Mouse (Mus musculus): ENCODE results near the gene Cadps2. TPM values are rescaled to one million over a fixed set of nuclear protein-coding genes. Genes with fewer than 3 reads are reported as not detected.

Gene Cadps2
- total RNA-seq, 4 experiments from 2014 or later, result 0.12 to 0.58 (median 0.40) TPM

DNA sequence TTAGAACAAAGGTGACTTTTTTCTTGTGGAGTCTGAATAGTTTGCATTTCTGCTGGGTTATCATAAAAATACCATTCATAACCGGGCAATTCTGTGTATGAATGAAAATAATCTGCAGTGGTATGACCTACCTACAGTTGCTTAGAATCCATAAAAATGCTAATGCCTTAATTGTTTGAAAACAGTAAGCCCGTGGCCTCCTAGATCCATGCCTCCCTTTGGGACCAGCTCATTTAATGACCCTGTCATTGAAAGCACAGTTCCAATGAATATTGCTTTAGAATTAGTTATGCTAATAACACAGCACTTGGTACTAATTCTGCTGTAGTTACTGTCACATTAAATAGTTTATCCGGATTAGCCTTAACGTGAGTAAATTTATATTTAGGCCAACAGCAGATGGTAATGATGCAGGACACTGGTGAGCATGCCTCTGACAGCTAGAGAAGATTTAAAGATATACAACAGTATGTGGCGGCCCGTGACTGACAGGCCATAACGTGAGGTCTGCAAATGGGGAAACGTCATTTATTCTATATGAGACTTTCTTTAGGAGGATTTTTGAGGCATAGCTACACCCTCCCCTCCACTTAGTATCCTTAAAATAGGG lies 477.3 kb downstream of the Cadps2 start:
- DNase-seq (ENCODE audit: low spot score in 2 of 2), result no peak

- DNase-seq (ENCODE audit: low spot score in 2 of 2), result no peak
Measured at GRCm38 (mm10) chr6:23360596-23360995, 478.6 kb downstream of the Cadps2 start.

DNA sequence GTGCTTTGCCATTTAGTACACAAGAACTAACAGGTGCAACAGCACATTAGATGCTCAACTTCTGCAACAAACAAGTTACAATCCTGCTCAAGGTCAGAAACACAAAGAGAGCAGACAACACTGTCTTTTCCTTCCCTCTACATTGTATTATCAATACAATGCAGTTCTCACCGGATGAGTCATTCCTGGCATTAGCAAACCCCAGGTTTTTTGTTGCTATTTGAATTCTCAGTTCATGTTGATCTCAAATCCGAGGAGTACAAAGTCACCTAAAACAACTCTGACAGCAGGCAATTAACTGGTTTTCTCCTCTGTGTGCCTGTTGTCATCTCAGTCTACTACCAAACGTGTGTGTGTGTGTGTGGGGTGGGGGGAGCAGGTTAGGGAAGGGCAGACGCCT lies 483.1 kb downstream of the Cadps2 start:
- DNase-seq (ENCODE audit: low spot score in 2 of 2), result no peak

GRCm38 (mm10) chr6:23353480-23353879 lies 485.7 kb downstream of the Cadps2 start:
- no peak for DNase-seq (ENCODE audit: low spot score in 2 of 2)

DNA sequence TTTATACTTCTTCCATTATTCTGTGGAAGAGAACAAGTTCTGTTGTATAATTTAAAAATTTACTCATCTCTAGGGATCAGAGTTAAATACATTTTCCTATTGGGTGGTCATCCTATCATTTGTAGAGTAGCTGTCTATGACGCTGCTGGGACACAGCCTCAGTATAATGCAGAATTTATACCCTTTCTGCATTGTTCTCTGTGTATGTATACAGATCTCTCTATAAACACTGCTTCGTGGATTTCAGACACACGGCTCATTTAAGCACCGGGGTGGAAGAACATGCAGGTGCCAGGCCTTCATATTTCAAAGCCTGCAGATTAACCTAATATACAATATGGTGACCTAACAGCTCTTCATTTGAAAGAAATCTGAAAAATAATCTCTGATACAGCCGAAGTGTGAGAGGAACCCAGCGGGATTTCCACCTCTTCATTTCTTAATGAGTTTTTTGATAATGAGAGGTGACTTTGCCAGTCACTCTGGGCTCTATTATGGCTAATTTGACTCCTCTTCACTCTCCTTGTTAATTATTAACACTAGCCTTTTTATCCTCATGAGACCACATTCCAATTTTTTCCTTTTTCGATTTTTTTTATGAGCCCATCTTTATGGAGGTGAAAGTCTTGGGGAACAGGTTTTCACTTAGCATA lies 501.7 kb downstream of the Cadps2 start:
- no peak for DNase-seq (ENCODE audit: low spot score in 2 of 2)

DNA sequence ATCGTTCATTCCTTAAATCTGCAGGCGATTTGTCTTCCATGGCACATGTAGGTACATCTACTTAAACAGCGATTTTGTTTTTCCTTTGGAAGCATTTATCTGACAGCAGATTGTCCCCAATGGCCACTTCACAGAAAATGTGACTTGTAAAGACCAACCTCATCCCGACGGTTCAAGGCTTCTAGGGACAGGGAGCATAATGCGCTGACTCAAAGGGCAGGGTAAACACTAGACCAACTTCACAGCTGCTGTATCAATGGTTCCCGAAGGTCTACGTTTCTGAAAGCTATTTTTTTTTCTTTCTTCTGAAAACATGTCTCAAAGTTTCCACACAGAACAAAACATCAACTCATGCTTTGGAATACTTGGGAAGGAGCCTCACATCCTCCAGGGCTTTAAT lies 524.3 kb downstream of the Cadps2 start:
- DNase-seq (ENCODE audit: low spot score in 2 of 2), result no peak

- no peak for DNase-seq (ENCODE audit: low spot score in 2 of 2)
Measured at GRCm38 (mm10) chr6:23314291-23314690, 524.9 kb downstream of the Cadps2 start.

DNA sequence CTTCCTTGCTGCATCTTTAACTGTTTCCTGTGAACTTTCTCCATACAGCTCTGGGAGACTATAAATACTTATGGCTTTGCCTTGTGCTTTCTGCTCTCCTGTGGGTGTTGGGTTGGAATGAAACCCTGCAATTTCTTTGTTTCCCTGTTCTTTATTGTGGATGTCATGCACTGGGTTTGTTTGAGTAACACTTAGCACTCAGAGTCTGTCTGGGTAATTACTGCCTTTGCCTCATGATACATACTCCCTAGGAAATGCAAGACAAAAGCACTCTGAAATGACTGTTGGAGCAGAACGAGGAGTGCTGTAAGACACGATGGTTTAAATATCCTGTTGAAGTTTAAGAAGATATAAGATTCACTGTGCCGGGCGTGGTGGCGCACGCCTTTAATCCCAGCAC lies 533.2 kb downstream of the Cadps2 start:
- DNase-seq (ENCODE audit: low spot score in 2 of 2), result no peak

- DNase-seq (ENCODE audit: low spot score in 2 of 2), result no peak
Measured at GRCm38 (mm10) chr6:23298596-23298995, 540.6 kb downstream of the Cadps2 start.

DNA sequence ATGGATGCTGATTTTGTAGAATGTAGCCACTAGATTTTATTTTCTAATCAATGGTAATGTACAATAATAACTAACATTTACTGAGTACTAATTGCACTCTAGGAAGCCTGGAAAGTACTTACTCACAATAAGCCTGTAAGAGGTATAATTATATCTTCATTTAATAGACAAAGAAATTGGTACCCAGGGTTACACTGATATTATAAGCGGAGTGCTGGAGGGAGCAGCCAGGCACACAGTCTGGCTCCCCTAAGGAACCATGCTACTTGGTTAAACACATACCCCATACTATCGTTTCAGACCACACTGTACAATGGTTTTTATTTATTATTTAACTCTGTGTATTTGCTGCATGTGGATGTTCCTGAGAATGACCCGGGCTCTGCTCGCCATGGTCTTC lies 544.5 kb downstream of the Cadps2 start:
- DNase-seq (ENCODE audit: low spot score in 2 of 2), result no peak

DNA sequence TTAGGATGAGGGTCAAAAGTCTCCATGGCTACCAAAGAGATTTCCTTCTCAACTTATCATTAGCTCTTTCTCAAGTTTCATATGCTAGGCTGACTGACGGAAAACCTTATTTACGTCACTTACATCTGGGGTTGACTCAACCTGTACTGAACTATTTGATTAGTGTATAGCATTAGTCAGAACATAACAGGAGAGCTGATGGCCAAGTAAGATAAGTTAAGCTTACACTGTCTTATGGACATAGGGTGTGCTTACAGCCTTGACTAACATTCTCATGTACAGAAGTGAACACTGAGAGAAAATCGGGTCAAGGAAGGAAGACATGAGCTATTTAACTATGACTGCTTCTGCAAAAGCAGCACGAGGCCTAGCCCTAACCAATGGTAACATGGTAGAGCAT lies 550.5 kb downstream of the Cadps2 start:
- DNase-seq (ENCODE audit: low spot score in 2 of 2), result no peak

- no peak for DNase-seq (ENCODE audit: low spot score in 2 of 2)
Measured at GRCm38 (mm10) chr6:23281514-23281820, 557.8 kb downstream of the Cadps2 start.

DNA sequence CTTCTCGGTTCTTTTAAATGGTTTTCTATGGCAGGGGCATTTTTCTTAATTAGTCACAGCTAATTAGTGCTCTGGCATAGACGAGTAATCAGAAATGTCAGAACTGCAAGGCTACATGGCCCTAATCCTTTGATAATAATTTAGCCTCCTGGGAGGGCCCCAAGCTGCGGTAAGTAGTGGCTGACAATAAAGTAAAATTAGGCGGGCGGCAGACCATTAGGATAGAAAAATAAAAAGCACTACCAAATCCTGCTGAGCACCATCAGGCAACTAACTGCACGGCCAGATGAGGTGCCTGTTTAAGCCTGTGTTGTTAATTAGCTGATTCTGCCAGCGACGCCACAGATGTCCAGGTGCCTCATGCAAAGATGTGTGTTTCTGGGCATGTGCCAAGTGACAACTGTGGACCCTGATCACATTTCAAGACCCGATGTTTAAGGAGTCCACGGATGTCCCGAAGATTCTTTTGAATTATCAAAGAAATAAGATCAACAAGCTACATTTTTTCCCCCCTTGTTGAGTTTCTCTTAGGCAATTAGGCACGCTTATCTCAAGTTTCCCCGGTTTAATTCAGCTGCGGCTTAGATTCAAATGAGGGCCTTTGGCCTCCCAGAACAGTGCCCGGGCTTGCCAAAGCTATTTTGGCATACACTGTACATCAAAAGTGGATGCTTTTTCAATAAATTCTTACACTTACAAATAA lies 558.3 kb downstream of the Cadps2 start:
- DNase-seq (ENCODE audit: low spot score in 2 of 2), result no peak

GRCm38 (mm10) chr6:23273483-23273882 lies 565.7 kb downstream of the Cadps2 start:
- no peak for DNase-seq (ENCODE audit: low spot score in 2 of 2)

DNA sequence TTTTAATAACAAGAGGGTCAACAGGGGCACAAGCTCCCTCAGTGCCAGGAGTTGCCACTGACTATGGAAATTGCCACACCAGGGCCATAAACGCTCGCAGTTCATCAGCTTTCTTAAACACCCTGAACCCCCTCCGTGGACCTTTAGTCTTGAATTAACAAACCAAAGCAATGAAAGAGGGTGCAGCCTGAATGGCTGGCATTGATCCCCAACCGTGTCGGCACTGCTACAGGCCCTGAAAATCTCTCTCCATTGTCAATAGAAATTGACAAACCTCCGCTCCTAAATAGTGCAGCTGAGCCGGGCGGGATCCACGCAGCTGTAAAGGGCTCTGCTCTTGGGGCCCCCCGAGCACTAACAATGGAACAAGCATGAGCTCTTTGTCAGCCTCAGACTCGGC lies 566.2 kb downstream of the Cadps2 start:
- no peak for DNase-seq (ENCODE audit: low spot score in 2 of 2)

DNA sequence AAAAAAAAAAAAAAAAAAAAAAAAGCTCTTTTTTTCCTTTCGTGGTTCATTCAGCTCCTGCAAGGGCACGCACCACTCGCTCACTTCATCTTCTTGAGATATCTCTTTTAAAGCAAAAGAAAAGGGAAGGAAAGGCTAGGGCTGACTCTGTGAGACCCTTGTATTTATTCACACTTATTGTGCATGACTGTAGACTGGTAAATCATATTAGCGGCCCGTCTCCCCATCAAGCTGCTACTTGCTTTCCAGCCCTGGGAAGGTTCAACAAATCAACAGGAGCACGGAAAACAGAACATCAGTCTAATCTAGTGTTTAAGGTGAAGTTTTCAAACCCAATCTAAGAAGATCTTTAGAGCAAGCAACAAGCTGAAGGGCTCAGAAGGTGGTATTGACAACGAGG lies 566.7 kb downstream of the Cadps2 start:
- no peak for DNase-seq (ENCODE audit: low spot score in 2 of 2)

DNA sequence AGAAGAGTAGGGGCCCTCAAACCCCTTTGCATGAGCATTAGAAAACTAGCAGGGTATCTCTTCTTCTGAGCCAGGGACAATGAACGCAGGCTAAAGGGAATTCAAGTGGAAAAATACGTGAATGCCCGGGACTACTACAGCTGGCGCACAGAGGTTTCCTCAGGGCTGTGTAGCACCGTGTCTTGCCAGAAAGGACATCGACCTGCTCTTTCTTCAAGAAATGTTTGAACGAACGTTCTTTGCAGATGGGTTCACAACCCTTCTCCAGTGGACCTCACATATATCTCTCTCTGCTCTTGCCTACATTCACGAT lies 578.5 kb downstream of the Cadps2 start:
- DNase-seq (ENCODE audit: low spot score in 2 of 2), result no peak

- DNase-seq (ENCODE audit: low spot score in 2 of 2), result no peak
Measured at GRCm38 (mm10) chr6:23260016-23260737, 579.0 kb downstream of the Cadps2 start.

GRCm38 (mm10) chr6:23257981-23258380 lies 581.2 kb downstream of the Cadps2 start:
- no peak for DNase-seq (ENCODE audit: low spot score in 2 of 2)

GRCm38 (mm10) chr6:23255161-23255560 lies 584.1 kb downstream of the Cadps2 start:
- no peak for DNase-seq (ENCODE audit: low spot score in 2 of 2)

DNA sequence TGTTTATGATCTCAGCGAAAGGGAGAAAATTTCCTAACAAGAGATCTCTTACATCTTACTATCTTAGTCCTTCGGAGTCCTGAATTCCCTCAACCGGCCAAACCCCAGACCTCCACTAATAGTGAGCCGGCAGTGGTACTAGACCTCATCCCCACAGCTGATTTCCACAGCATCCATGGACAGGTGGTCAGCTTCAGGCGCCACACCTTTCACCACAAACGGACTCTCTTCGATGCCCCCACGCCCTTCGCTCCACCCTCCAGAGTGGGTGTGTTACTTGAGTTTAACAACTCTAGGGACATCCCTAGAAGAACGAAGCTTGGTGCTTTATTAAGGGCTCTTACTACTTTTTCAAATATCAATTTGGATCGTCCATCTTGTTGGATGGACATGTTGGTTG lies 584.6 kb downstream of the Cadps2 start:
- DNase-seq (ENCODE audit: low spot score in 2 of 2), result no peak

All from gastrocnemius, adult 8-10 months (tissue).